Mouse (Mus musculus): ENCODE results near the gene Zfp28. TPM values are rescaled to one million over a fixed set of nuclear protein-coding genes. Genes with fewer than 3 reads are reported as not detected.
"Not testable (repeated sequence)": the region's sequence is repeated elsewhere in the genome, so short reads cannot be mapped to it uniquely, and the experiment has no call there.

Zfp28 gene
- polyA plus RNA-seq, 1 experiment from 2014 or later = 1.3 TPM

DNA sequence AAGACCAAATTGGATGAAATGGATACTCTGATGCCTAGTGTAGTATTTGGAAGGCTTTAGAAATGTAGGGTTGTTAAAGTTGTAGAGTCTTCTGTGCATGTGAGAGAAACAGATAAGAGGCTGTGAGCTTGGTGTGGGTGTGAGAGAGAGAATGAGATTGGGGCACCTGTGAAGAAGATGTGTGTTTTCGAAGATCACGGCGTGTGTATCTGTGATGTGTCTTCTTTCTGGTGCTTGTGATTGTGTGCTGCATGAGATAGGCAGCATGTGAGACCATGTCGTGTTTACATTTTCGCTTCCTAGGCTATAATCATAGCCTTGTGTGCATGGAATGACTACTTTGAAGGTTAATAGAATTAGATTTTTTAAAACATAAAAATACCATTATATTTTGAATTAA is 15.9 kb upstream of the Zfp28 start:
- Histone ChIP-seq H3K27me3 (no peaks in the 10 kb centered on the region), H3K4me3 (replicated peaks) (no peak overlapping the region), H3K4me1 (replicated peaks) (peaks cover 70% of the 10 kb centered on the region), H3K27ac (peak overlapping the region; percentile 83), H3K9me3 (replicated peaks) (no peaks in the 10 kb centered on the region), H3K36me3 (no peaks in the 10 kb centered on the region), H3K9ac (no peak overlapping the region), H3K4me2 (peak overlapping the region; percentile 41)
- whole genome bisulfite sequencing (ENCODE audit: insufficient replicate concordance) = 22% methylated on average over 5 of the region's 5 CpGs
- DNase-seq = peak; percentile 27
- ATAC-seq (ENCODE audit: low read depth) = peak; percentile 16

GRCm38 (mm10) chr7:6368146-6368545 is 14.9 kb upstream of the Zfp28 start:
- not testable (repeated sequence) for H3K27me3 ChIP-seq; H3K4me3 ChIP-seq (replicated peaks); DNase-seq; H3K9ac ChIP-seq; ATAC-seq (ENCODE audit: low read depth); H3K4me2 ChIP-seq; H3K27ac ChIP-seq; H3K36me3 ChIP-seq; H3K9me3 ChIP-seq (replicated peaks)
- 72% methylated on average over 5 of the region's 5 CpGs for WGBS (ENCODE audit: insufficient replicate concordance)
- peaks cover 62% of the 10 kb centered on the region for H3K4me1 ChIP-seq (replicated peaks)

DNA sequence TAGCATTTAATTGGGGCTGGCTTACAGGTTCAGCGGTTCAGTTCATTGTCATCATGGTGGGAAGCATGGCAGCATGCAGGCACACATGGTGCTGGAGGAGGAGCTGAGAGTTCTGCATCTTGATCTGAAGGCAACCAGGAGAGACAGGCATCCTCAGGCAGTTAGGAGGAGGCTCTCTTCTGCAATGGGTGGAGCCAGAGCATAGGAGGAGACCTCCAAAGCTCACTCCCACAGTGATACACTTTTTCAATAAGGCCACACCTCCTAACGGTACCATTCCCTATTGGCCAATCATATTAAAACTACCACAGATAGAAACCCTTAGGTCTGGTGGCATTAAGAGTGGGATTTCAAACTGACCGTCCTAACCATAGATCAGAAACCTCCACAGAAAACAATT is 13.6 kb upstream of the Zfp28 start:
- H3K36me3 ChIP-seq = no peaks in the 10 kb centered on the region
- no peak overlapping the region for H3K9ac ChIP-seq
- H3K27ac ChIP-seq = no peak overlapping the region
- ATAC-seq (ENCODE audit: low read depth) (peak; percentile 50), DNase-seq (no peak)
- no peaks in the 10 kb centered on the region for H3K27me3 ChIP-seq
- H3K4me3 ChIP-seq (replicated peaks) = no peak overlapping the region
- no peaks in the 10 kb centered on the region for H3K9me3 ChIP-seq (replicated peaks)
- WGBS (ENCODE audit: insufficient replicate concordance) = 67% methylated on average over 3 of the region's 3 CpGs
- H3K4me2 ChIP-seq = no peak overlapping the region
- peaks cover 49% of the 10 kb centered on the region for H3K4me1 ChIP-seq (replicated peaks)

DNA sequence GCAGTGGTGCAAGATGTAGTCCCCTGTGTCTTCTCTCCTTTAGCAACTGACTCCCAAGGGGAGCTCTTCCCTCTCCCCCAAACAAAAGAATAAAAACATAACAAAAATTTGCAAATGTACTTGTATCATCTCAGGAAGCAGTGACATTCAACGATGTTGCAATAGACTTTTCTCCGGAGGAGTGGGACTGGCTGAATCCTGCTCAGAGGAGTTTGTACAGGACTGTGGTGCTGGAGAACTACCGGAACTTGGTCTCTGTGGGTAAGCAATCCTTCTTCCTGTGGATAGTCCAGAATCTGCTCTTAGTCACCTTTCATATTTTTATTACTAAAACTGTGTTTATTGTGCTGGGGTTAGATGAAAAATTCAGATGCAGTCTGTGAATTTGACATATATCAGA is 10.1 kb upstream of the Zfp28 start:
- Histone ChIP-seq H3K9ac (no peak overlapping the region), H3K9me3 (replicated peaks) (no peaks in the 10 kb centered on the region), H3K4me1 (replicated peaks) (peaks cover 19% of the 10 kb centered on the region), H3K4me3 (replicated peaks) (no peak overlapping the region), H3K36me3 (0 out of 2 replicates have a peak, but pooled peaks cover 4% of the 10 kb centered on the region), H3K27ac (no peak overlapping the region), H3K4me2 (no peak overlapping the region), H3K27me3 (no peaks in the 10 kb centered on the region)
- no peak for DNase-seq
- no peak for ATAC-seq (ENCODE audit: low read depth)
- WGBS (ENCODE audit: insufficient replicate concordance) = 83% methylated on average over 3 of the region's 3 CpGs

DNA sequence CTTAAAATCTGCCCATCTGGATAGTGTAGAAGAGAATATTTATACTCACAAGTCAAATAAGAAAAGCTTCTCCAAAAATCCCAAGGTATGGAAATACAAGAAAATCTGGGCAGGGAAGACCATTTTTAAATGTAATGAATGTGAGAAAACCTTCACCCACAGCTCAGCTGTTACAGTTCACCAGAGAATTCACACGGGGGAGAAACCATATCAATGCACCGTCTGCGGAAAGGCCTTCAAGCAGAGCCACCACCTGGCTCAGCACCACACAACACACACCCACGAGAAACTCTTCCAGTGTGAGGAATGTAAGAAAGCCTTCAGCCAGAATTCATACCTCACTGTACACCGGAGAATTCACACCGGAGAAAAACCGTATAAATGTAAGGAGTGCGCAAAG is 4.7 kb upstream of the Zfp28 start:
- Histone ChIP-seq H3K9me3 (replicated peaks) (no peaks in the 10 kb centered on the region), H3K27me3 (no peaks in the 10 kb centered on the region), H3K4me1 (replicated peaks) (peaks cover 17% of the 10 kb centered on the region), H3K9ac (no peak overlapping the region), H3K4me3 (replicated peaks) (no peak overlapping the region), H3K27ac (no peak overlapping the region), H3K4me2 (no peak overlapping the region), H3K36me3 (0 out of 2 replicates have a peak, but pooled peaks cover 6% of the 10 kb centered on the region)
- ATAC-seq (ENCODE audit: low read depth) = no peak
- WGBS (ENCODE audit: insufficient replicate concordance) = 80% methylated on average over 8 of the region's 8 CpGs
- no peak for DNase-seq

GRCm38 (mm10) chr7:6381431-6381830 is 1.7 kb upstream of the Zfp28 start:
- H3K27ac ChIP-seq = no peak overlapping the region
- ATAC-seq (ENCODE audit: low read depth) (no peak), DNase-seq (no peak)
- H3K4me3 ChIP-seq (replicated peaks) = no peak overlapping the region
- H3K4me1 ChIP-seq (replicated peaks) = peaks cover 25% of the 10 kb centered on the region
- no peak overlapping the region for H3K9ac ChIP-seq
- H3K4me2 ChIP-seq = no peak overlapping the region
- H3K9me3 ChIP-seq (replicated peaks) = no peaks in the 10 kb centered on the region
- 0 out of 2 replicates have a peak, but pooled peaks cover 2% of the 10 kb centered on the region for H3K36me3 ChIP-seq
- WGBS (ENCODE audit: insufficient replicate concordance) = 69% methylated on average over 2 of the region's 2 CpGs
- H3K27me3 ChIP-seq = no peaks in the 10 kb centered on the region

- Histone ChIP-seq H3K27ac (no peak overlapping the region), H3K4me1 (replicated peaks) (peaks cover 25% of the 10 kb centered on the region), H3K4me2 (peak overlapping the region; percentile 85), H3K36me3 (no peaks in the 10 kb centered on the region), H3K9me3 (replicated peaks) (no peaks in the 10 kb centered on the region), H3K27me3 (no peaks in the 10 kb centered on the region), H3K4me3 (replicated peaks) (peak overlapping the region; percentile 67; the same call in 1 of the 2 replicates), H3K9ac (no peak overlapping the region)
- DNase-seq (no peak), ATAC-seq (ENCODE audit: low read depth) (no peak)
- WGBS (ENCODE audit: insufficient replicate concordance) = 25% methylated on average over 8 of the region's 8 CpGs
These were observed 916 bp downstream of the Zfp28 start for GRCm38 (mm10) chr7:6384011-6384410.

GRCm38 (mm10) chr7:6386995-6387394 is 3.9 kb downstream of the Zfp28 start:
- Histone ChIP-seq H3K9ac (no peak overlapping the region), H3K4me1 (replicated peaks) (peaks cover 22% of the 10 kb centered on the region), H3K27ac (no peak overlapping the region), H3K27me3 (no peaks in the 10 kb centered on the region), H3K4me3 (replicated peaks) (no peak overlapping the region), H3K36me3 (peaks cover 4% of the 10 kb centered on the region; the same call in 1 of the 2 replicates), H3K9me3 (replicated peaks) (no peaks in the 10 kb centered on the region), H3K4me2 (no peak overlapping the region)
- 83% methylated on average over 8 of the region's 8 CpGs for WGBS (ENCODE audit: insufficient replicate concordance)
- ATAC-seq (ENCODE audit: low read depth) (no peak), DNase-seq (no peak)

- no peaks in the 10 kb centered on the region for H3K9me3 ChIP-seq (replicated peaks)
- peaks cover 8% of the 10 kb centered on the region; the same call in 1 of the 2 replicates for H3K36me3 ChIP-seq
- 73% methylated on average over 5 of the region's 5 CpGs for WGBS (ENCODE audit: insufficient replicate concordance)
- DNase-seq (no peak), ATAC-seq (ENCODE audit: low read depth) (no peak)
- H3K27me3 ChIP-seq = no peaks in the 10 kb centered on the region
- no peak overlapping the region for H3K9ac ChIP-seq
- peaks cover 2% of the 10 kb centered on the region for H3K4me1 ChIP-seq (replicated peaks)
- no peak overlapping the region for H3K27ac ChIP-seq
- no peak overlapping the region for H3K4me3 ChIP-seq (replicated peaks)
- H3K4me2 ChIP-seq = no peak overlapping the region
These were observed 5.9 kb downstream of the Zfp28 start for GRCm38 (mm10) chr7:6388971-6389370.

DNA sequence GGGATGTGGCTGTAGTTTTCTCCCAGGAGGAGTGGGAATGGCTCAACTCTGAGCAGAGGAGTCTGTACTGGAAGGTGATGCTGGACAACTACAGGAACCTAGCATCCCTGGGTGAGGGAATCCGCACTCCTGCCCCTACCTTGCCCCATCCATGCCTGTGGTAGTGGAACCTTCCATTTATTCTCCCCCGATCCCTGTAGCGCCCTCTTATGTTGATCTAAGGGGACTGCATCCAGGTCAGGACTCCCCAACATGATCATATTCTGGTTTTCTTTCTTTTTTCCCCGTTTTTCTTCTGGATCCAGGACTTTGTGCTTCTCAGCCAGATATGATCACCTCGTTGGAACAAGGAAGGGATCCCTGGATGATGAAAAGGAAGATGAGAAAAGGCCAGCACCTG is 6.4 kb downstream of the Zfp28 start:
- Histone ChIP-seq H3K9ac (no peak overlapping the region), H3K4me3 (replicated peaks) (no peak overlapping the region), H3K36me3 (peaks cover 8% of the 10 kb centered on the region), H3K27me3 (no peaks in the 10 kb centered on the region), H3K4me1 (replicated peaks) (no peaks in the 10 kb centered on the region; the same call in 1 of the 2 replicates), H3K4me2 (no peak overlapping the region), H3K27ac (no peak overlapping the region), H3K9me3 (replicated peaks) (no peaks in the 10 kb centered on the region)
- DNase-seq (no peak), ATAC-seq (ENCODE audit: low read depth) (no peak)
- WGBS (ENCODE audit: insufficient replicate concordance) = 51% methylated on average over 5 of the region's 5 CpGs

DNA sequence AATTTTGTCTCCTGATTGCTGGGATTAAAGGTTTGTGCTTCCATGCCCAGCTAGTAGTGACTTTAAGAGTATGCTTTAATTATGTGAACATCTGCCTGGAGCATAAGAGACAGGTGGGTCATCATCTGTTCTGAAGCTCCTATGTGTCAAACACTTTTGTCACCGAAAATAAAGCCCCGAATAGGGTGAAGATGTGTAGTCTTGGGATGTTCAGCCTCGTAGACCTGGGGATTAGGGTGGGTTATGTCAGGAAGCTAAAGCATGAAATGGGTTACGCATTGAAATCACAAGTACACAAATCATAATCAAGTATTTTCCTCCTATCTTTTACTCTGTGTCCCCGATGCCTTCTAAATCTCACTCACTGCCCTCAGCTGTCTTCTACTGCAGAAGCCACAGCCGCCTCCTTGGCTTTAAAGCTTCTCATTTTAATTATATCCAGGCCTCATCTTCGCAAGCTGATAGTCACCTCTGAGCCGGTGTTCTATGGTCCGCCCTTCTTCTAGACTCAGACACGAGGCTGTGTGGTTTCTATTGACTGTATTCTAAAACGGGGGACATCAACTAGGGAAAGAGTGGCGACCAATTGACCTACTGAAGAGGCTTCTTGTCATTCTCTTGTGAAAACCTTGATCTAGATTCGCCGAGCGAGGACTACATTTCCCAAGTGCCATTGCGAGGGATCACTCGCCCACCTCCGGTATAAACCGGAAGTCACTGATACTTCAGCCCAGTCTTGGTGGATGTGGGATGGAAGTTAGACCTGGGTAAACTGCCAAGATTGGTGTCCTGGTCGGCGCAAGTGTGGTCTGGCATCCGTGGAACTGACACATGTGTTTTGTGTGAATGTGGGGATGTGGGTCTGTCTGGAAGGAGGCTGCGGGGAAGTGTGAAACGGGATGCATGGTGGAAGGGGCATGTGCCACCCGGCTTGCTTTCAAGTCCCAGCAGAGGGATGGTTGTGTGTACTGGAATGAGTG is 15.2 kb downstream of the Zfp28 start, which contains the start of gene Smim17:
TSS of gene Smim17 (plus strand) at position 720 of the 980 bp plus-strand sequence.
- peak within 1 kb of the TSS; percentile 47; the same call in 1 of the 2 replicates for H3K9ac ChIP-seq
- peak; percentile 22 for DNase-seq

More for the DNA sequence above, 15.2 kb downstream of the Zfp28 start, which contains the start of gene Smim17:
- 23% methylated on average over 25 of the region's 25 CpGs for WGBS (ENCODE audit: insufficient replicate concordance)
- peaks cover 4% of the 10 kb centered on the region; the same call in 1 of the 2 replicates for H3K4me1 ChIP-seq (replicated peaks)
- H3K27me3 ChIP-seq = no peaks in the 10 kb centered on the region
- ATAC-seq (ENCODE audit: low read depth) = peak; percentile 68
- H3K4me2 ChIP-seq = peak within 1 kb of the TSS; percentile 66
- no peak within 1 kb of the TSS for H3K27ac ChIP-seq
- peak within 1 kb of the TSS; percentile 56 for H3K4me3 ChIP-seq (replicated peaks)
- H3K9me3 ChIP-seq (replicated peaks) = no peaks in the 10 kb centered on the region
- peaks cover 5% of the 10 kb centered on the region; the same call in 1 of the 2 replicates for H3K36me3 ChIP-seq
